ENCODE assay signal across 8 mouse cellular contexts in genomic region chr17:45573780-45574123, GRCm38 (mm10). TPM values are rescaled to one million over a fixed set of nuclear protein-coding genes. Genes with fewer than 3 reads are reported as not detected.
DNase-seq lines count a peak whose midpoint lies in the region; ATAC-seq lines count a peak whose summit lies in the region.

No protein-coding gene starts in this region.

- H3K9me3 ChIP-seq in intestine, embryonic 16.5 days (ENCODE audit: control insufficient read depth, low read length), result no peaks in the 10 kb centered on the region
- H3K9me3 ChIP-seq in midbrain, embryonic 10.5 days (replicated peaks), result no peaks in the 10 kb centered on the region

- H3K9ac ChIP-seq in intestine, embryonic 16.5 days (ENCODE audit: low read depth, low read length), result peak overlapping the region; percentile 100

- DNase-seq in adrenal gland, adult 8-10 months, result peak; percentile 95
- peak; percentile 87 for DNase-seq in embryo, embryonic 11.5 days (ENCODE audit: low read depth, low spot score)
- peak; percentile 96 to 98 for DNase-seq in gastrocnemius, postnatal 36 days
- peak; percentile 96 to 97 for DNase-seq in left cerebral cortex, postnatal 36 days (ENCODE audit: low spot score in 2 of 2)
- DNase-seq in midbrain, embryonic 10.5 days (ENCODE audit: low spot score), result peak; percentile 95
- peak; percentile 97 for DNase-seq in right cerebral cortex, postnatal 4 days
- peak; percentile 98 for DNase-seq in yolk sac, embryonic 10.5 days (ENCODE audit: low spot score)

- no peaks in the 10 kb centered on the region for H3K27me3 ChIP-seq in intestine, embryonic 16.5 days (replicated peaks; ENCODE audit: control insufficient read depth, insufficient read depth, low read length)
- no peaks in the 10 kb centered on the region for H3K27me3 ChIP-seq in midbrain, embryonic 10.5 days (ENCODE audit: low read depth, poor library complexity, severe bottlenecking)

- WGBS in intestine, embryonic 16.5 days, result under 1% methylated on average over 17 of the region's 18 CpGs
- 0% methylated on average over 17 of the region's 18 CpGs for WGBS in midbrain, embryonic 10.5 days

- peak overlapping the region; percentile 84 for H3K4me2 ChIP-seq in intestine, embryonic 16.5 days (ENCODE audit: low read depth, low read length)

- H3K4me3 ChIP-seq in intestine, embryonic 16.5 days (ENCODE audit: low read length), result peak overlapping the region; percentile 100
- peak overlapping the region; percentile 92 for H3K4me3 ChIP-seq in midbrain, embryonic 10.5 days

- intact Hi-C loops in gastrocnemius, postnatal 36 days (cut with DNase I), result no loop called here
- intact Hi-C loops in left cerebral cortex, postnatal 36 days (cut with DNase I), result no loop called here

- peak overlapping the region; percentile 98 for H3K27ac ChIP-seq in intestine, embryonic 16.5 days (ENCODE audit: low read length)
- peak overlapping the region; percentile 98 for H3K27ac ChIP-seq in midbrain, embryonic 10.5 days (replicated peaks)

- H3K36me3 ChIP-seq in intestine, embryonic 16.5 days (ENCODE audit: control insufficient read depth, insufficient read depth, low read length), result peaks cover 16% of the 10 kb centered on the region
- peaks cover 36% of the 10 kb centered on the region for H3K36me3 ChIP-seq in midbrain, embryonic 10.5 days

- ATAC-seq in intestine, embryonic 16.5 days, result peak; percentile 68

- H3K4me1 ChIP-seq in intestine, embryonic 16.5 days (ENCODE audit: control insufficient read depth, insufficient read depth, low read length), result peaks cover 27% of the 10 kb centered on the region
- peaks cover 51% of the 10 kb centered on the region for H3K4me1 ChIP-seq in midbrain, embryonic 10.5 days

RNA-seq across cellular contexts. Expression of gene Hsp90ab1, which starts 0.7 kb away (rescaled TPM):
- 1,000 to 10,000 TPM; 1,432 to 3,205 (median 1,905) TPM for total RNA-seq in adrenal gland, adult 8-10 months (2022)
- 100 to 1,000 TPM; 866 to 924 TPM for total RNA-seq in gastrocnemius, postnatal 36 days (2021)
- polyA plus RNA-seq in intestine, embryonic 16.5 days (2015; fragmentation: Nextera tagmentation; extraction: Ambion mirVana), result 1,309 and 1,475 TPM in 2 replicates
- 1,000 to 10,000 TPM; 1,413 to 1,526 TPM for total RNA-seq in left cerebral cortex, postnatal 36 days (2021)
- polyA plus RNA-seq in midbrain, embryonic 10.5 days (2016; fragmentation: Nextera tagmentation; extraction: Ambion mirVana), result 1,780 and 2,044 TPM in 2 replicates

RNA-seq across cellular contexts. Expression of gene Slc35b2, which starts 10.1 kb away (rescaled TPM):
- total RNA-seq in adrenal gland, adult 8-10 months (2022), result 10 to 100 TPM; 51.7 to 68.9 (median 61.0) TPM
- 10 to 100 TPM; 17.3 to 21.4 TPM for total RNA-seq in gastrocnemius, postnatal 36 days (2021)
- 132 and 136 TPM in 2 replicates for polyA plus RNA-seq in intestine, embryonic 16.5 days (2015; fragmentation: Nextera tagmentation; extraction: Ambion mirVana)
- total RNA-seq in left cerebral cortex, postnatal 36 days (2021), result 10 to 100 TPM; 24.7 to 33.0 TPM
- 122 and 124 TPM in 2 replicates for polyA plus RNA-seq in midbrain, embryonic 10.5 days (2016; fragmentation: Nextera tagmentation; extraction: Ambion mirVana)

RNA-seq across cellular contexts. Expression of gene Nfkbie, which starts 18.2 kb away (rescaled TPM):
- 1 to 10 TPM; 4.2 to 6.4 (median 5.6) TPM for total RNA-seq in adrenal gland, adult 8-10 months (2022)
- total RNA-seq in gastrocnemius, postnatal 36 days (2021), result under 1 TPM; 0.64 to 0.79 TPM
- 5.0 and 5.5 TPM in 2 replicates for polyA plus RNA-seq in intestine, embryonic 16.5 days (2015; fragmentation: Nextera tagmentation; extraction: Ambion mirVana)
- total RNA-seq in left cerebral cortex, postnatal 36 days (2021), result 1 to 10 TPM; 1.7 to 2.7 TPM
- polyA plus RNA-seq in midbrain, embryonic 10.5 days (2016; fragmentation: Nextera tagmentation; extraction: Ambion mirVana), result 8.6 and 9.2 TPM in 2 replicates

RNA-seq across cellular contexts. Expression of gene Tmem151b, which starts 24.3 kb away (rescaled TPM):
- total RNA-seq in adrenal gland, adult 8-10 months (2022), result under 1 TPM; 0.09 to 0.17 (median 0.14) TPM
- under 1 TPM in 1 of 2 experiments, not detected in 1; 0.13 TPM for total RNA-seq in gastrocnemius, postnatal 36 days (2021)
- polyA plus RNA-seq in intestine, embryonic 16.5 days (2015; fragmentation: Nextera tagmentation; extraction: Ambion mirVana), result 2.2 and 2.5 TPM in 2 replicates
- total RNA-seq in left cerebral cortex, postnatal 36 days (2021), result 100 to 1,000 TPM; 120 to 121 TPM
- 7.0 and 10.2 TPM in 2 replicates for polyA plus RNA-seq in midbrain, embryonic 10.5 days (2016; fragmentation: Nextera tagmentation; extraction: Ambion mirVana)

RNA-seq across cellular contexts. Expression of gene Slc29a1, which starts 25.7 kb away (rescaled TPM):
- total RNA-seq in adrenal gland, adult 8-10 months (2022), result 100 to 1,000 TPM; 145 to 174 (median 158) TPM
- 10 to 100 TPM; 30.3 to 35.8 TPM for total RNA-seq in gastrocnemius, postnatal 36 days (2021)
- polyA plus RNA-seq in intestine, embryonic 16.5 days (2015; fragmentation: Nextera tagmentation; extraction: Ambion mirVana), result 73.4 and 83.1 TPM in 2 replicates
- total RNA-seq in left cerebral cortex, postnatal 36 days (2021), result 10 to 100 TPM; 17.1 to 23.2 TPM
- 62.9 and 70.6 TPM in 2 replicates for polyA plus RNA-seq in midbrain, embryonic 10.5 days (2016; fragmentation: Nextera tagmentation; extraction: Ambion mirVana)

Comparison
In these comparisons a context has a peak if more than half of its experiments do, and no peak if none do; other contexts are left out.
1. Peak in every context shown above with its lines: DNase-seq, ATAC-seq, H3K4me3 ChIP-seq and H3K27ac ChIP-seq.